Mouse (Mus musculus): ENCODE measurements around the gene Prdm16. TPM values are rescaled to one million over a fixed set of nuclear protein-coding genes. Genes with fewer than 3 reads are reported as not detected.
A peak's percentile ranks its signal among the peaks of the same experiment; 100 is the strongest.

The Prdm16 gene
- 10 to 100 TPM; 12.9 to 13.4 TPM for total RNA-seq (2021)

DNA sequence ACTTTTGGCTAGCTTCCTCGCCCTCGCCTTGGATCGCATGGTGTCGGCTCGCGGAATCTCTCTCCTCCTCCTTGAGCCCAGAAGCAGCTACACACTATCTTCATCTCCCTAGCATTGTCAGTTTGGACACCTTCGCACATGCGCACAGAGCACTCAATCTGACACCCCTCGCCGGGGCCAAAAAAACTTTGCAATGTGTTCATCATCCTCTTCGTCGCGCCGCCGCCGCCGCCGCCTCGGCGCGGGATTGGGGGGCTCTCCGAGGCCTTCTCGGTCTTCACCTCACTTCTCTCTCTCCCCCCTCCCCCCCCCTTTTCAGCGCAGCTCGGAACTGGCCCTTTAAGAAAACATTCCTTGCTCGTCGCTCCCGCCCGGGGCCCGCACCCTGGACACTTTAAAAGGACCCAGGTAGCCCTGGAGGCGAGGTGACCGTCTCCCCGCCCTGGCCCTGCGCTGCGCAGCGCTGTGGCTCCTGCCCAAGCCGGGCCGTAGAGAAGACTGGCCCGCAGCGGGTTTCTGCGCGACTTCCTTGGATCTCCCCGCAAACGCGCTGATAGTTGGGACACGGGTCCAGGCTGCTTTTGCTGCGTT is at the start of gene Prdm16:
Gene Prdm16 (minus strand): TSS at position 153 of the 591 bp plus-strand sequence.
- peak; percentile 34 for DNase-seq (ENCODE audit: low spot score)
- intact Hi-C loops (cut with DNase I) = loop anchor here (2.0 to 5.0 kb wide), 3 partner anchors 140 to 305 kb away; no protein-coding TSS in a partner anchor

DNA sequence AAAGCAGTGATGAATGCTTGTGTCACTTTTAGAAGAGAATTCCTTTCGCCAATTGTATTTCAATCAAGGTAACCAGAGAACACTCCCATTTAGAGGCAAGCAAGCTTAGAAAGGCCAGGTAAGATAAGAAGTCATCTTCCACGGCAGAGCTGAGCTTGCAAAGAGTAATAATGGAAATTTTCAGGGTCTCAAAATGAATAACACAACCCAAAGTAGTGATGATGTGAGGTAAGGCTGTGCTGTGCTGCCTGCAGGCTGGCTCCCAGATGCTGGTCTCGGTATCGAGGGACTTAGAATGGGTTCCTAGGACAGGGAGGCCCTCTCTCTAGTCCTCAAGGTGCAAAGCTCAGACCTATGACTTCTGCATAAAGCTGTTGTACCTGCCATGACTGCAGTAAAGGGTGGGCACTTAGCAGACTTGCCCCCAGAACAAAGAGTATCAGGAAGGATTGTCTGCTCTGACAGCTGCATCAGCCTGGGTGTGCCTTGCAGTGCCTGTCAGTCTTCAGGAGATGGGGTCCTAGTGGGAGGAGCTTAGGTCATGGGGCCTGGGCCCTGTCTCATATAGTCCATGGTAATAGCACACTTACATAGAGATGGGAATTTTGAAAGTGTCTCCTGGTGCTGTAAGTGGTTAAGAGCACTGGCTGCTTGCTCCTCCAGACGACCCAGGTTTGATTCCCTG is 46.5 kb upstream of the Prdm16 start:
- DNase-seq (ENCODE audit: low spot score) = no peak
- intact Hi-C loops (cut with DNase I) = no loop called here

DNA sequence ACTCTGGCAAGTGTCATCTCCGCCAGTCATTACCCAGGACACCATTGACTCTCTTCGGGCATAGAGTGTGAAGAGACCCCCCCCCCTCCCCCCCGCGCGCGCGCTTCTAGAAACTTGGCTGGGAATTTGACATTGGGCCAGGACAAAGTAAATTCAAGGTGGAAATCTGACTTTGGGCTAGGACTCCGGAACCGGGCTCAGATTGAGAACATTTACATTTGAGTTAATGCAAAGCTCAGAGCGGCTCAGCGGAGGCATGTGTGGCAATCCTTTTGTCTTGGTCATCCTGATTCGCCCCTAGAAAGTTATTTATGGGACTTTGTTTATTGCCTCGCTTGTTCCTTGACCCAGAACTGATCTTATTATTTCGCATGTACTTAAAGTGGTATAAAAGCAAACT is 45.6 kb upstream of the Prdm16 start:
- DNase-seq (ENCODE audit: low spot score) = no peak
- intact Hi-C loops (cut with DNase I) = no loop called here

DNA sequence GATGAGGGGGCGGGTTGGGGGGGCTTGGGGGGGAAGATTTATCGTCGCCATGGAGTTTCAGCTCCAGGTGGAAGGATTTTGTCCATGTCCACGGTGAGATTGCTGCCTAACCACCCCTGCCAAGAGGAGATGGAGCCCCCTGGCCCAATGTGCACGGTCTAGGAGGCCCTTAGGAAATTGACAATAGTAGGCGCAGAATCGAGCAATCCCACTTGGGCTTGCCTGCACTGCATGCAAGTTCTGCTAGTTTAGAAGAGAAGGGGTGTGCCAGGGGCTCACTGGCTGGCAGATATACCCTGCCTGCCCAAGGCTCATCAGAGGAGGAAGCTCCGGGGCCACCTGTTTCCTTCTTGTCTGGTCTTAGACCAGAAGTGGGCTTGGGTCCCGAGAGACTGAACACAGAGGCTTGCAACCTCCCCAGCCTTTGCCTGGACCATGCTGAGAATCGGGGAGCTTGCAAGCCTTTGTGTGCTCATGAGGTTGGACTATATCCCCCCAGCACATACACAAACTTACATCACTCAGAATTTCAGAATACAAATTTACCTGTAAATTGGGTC is 38.8 kb upstream of the Prdm16 start:
- DNase-seq (ENCODE audit: low spot score) = no peak
- intact Hi-C loops (cut with DNase I) = loop anchor here (2.0 kb wide), 2 partner anchors 227 to 347 kb away; no protein-coding TSS in a partner anchor

DNA sequence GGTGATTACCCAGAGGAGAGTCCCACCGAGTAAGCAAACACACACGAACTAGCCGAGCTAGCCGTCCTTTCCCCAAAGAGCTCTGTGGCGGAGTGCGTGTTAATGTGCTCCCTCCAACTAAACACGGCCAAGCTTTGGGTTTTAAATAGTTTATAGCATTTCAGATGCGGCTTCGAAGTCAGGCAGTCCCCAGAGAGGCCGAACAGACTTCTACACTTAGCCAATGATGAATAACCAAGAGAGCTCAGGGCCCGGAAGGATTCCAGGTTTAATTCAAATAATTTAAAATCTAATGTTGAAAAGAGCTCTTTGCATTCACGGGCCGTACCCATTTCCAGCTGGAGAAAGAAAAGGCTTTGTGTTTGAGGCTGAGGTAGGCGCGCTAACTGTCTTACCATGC is 38.3 kb upstream of the Prdm16 start:
- intact Hi-C loops (cut with DNase I) = loop anchor here (2.0 kb wide), 2 partner anchors 226 to 346 kb away; no protein-coding TSS in a partner anchor
- no peak for DNase-seq (ENCODE audit: low spot score)

DNA sequence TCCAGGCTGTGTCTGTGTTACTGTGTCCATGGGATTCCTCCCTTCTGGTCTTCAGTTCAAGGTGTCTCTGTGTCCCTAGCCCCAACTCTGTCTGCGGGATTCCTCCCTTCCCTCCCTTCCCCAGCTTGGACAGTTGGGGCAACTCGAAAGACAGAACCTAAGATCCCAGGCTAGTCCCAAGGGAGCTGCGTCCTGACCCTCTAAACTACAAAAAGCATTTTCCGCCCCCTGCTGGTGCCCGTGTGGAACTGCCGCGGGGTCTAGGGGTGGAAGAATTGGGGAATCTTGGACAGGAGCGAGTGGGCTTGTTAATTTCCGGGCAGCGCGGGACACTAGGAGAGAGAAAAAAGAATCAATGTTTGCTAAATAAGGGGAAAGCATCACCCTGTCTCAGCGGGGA is 37.9 kb upstream of the Prdm16 start:
- intact Hi-C loops (cut with DNase I) = loop anchor here (2.0 kb wide), 2 partner anchors 226 to 346 kb away; no protein-coding TSS in a partner anchor
- no peak for DNase-seq (ENCODE audit: low spot score)

DNA sequence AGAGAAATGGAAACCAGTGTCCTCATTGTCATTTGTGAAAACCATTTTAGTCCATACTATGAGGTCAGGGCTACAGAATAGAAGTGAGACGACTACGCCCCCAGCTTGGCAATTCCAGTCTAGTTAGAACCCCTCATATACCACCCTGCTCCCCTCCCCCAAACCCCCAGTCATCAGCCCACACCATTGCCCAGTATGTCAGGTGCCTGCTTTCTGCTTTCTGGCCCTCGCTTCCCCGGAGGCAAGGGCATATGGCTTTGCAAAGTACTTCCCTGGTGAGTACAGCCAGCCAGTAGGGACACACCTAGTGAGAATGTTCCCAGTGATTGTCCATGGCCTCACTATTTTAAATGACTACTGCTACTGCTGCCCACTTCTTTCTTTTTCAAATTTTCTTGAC is 37.3 kb upstream of the Prdm16 start:
- DNase-seq (ENCODE audit: low spot score) = no peak
- intact Hi-C loops (cut with DNase I) = loop anchor here (2.0 kb wide), 2 partner anchors 225 to 345 kb away; no protein-coding TSS in a partner anchor

DNA sequence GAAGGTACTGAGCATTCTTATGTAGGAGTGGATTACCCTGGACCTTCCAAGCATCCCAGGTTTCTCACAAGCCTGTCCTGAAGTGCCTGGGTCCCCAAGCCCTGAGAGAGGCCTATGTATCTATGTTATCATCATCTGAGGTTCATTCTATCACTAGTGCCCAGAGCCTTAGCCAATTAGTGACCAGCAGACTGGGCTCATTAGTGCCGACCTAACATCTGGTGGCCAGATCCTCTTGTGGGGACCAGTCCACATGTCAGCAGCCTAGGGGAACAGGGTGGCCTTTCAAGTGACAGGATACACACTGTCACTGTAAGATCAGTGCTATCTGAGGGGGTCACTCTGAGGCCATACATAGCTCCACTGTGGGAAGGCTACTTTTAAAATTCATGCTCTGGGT is 35.4 kb upstream of the Prdm16 start:
- intact Hi-C loops (cut with DNase I) = no loop called here

DNA sequence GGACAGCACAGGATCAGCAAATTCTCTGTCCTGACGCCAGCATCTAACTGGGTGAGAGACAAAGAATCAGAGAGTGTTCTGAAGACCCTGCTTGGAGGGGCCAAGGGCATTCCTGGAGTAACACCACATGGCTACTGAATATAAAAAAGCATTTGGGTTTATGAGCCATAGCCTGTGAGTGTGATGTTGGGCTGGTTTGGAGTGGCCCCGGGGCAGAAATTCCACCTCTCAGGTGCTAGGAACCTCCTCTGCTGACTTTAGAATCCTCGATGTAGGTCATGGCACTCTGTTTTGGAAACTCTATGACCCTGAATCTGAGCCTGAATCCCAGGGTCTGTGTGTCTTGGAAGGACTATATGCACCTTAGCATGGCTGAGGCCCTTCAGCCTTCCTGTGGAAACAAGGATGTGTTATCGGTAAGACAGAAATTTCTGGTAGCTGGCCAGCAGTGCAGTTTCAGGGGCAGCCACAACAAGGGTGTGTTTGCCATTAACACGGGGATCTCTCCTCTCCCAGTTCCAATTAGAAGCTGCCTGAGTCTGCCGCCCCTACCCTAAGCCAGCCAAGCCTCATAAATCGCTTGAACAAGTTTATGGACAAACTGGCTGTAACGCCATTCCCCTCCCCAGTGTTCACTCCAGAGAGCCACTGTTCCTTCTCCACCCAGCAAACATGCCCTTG is 34.7 kb upstream of the Prdm16 start:
- intact Hi-C loops (cut with DNase I) = no loop called here
- no peak for DNase-seq (ENCODE audit: low spot score)

More for the DNA sequence above, 35.4 kb upstream of the Prdm16 start:
- no peak for DNase-seq (ENCODE audit: low spot score)

DNA sequence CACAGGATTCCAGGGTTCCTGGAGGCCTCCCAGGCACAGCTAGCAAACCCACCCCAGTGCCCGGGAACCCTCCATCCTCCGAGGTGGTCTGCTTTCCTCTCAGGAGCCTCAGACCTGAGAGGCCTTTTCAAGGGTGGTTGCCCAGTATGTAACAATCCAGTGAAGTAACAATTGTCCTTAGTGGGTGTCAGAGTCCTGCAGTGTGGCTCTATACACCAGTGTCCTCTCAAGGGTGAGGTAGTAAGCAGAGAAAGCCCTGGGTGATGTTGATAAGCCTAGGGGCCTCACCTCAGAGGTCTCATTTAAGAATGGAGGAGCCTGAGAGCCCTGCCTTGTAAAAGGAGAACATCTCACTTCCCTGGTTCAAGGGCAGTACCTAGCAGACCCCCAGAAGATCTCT is 31.1 kb upstream of the Prdm16 start, which contains the start of gene Actrt2:
Gene Actrt2 (minus strand): TSS at position 101 of the 400 bp plus-strand sequence.
- no peak for DNase-seq (ENCODE audit: low spot score)
- intact Hi-C loops (cut with DNase I) = no loop called here

DNA sequence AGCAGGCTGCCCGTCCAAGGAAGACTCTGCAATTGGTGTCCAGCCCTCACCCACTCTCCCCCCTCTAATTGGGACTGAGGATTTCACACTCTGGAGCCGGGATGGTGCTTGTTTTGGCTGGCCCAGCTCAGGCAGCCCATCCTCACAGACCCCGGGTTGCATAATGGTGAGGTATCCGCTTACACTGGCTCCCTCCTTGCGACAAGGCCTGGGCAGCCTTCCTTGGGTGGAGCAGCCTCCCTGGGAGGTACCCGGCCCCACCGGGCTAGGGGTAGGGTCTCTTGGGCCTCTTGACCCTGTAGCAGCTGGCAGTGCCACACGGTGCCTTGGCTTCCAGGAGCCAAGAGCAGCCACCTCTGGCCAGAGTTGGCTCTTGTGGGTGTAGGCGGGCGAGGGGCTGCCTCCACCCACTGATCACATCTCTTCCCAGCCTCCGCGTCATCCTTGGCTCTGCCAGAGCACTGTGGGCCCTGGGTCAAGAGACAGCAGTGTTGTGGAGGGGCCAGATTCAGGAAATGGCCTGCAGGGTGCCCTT is 26.1 kb upstream of the Prdm16 start:
- intact Hi-C loops (cut with DNase I) = no loop called here
- DNase-seq (ENCODE audit: low spot score) = no peak

DNA sequence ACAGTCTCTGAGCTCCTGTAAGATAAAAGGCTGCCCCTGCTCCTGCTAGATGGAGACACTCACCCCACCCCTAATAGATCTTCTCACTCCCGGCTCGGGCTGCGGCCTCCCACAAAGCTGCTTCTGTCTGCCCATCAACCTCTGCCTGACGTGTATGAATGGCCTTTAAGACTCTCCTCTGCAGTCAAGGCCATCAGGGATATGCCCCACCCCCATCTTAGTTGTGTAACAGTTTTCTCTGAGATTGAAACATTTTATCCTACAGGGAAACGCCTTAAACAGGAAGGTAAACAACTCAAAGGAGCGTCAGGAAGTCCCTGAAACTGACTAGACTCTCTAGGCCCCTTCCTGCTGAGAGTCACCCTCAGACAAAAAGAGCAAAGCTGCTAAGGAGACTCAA is 24.6 kb upstream of the Prdm16 start:
- DNase-seq (ENCODE audit: low spot score) = no peak

DNA sequence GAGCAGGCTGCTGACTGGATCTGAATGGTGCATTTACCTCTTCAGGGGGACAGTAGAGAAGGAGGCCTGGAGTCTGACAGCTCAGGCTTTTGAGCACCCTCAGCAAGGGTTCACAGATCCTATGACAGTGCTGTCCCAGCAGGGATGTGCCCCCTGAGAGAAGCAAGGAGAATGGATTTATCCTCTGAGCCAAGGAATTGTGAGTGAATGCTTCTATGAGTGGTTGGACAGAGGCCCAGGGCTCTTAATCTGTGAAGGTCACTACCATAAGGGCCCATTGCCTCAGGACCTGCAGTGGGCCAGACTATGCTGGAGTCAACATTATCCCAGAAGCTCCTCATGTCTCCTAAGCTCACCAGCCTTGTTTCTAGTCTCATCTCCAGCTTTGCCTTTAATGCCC is 23.4 kb upstream of the Prdm16 start:
- intact Hi-C loops (cut with DNase I) = no loop called here
- DNase-seq (ENCODE audit: low spot score) = no peak

More for the DNA sequence above, 24.6 kb upstream of the Prdm16 start:
- intact Hi-C loops (cut with DNase I) = no loop called here

DNA sequence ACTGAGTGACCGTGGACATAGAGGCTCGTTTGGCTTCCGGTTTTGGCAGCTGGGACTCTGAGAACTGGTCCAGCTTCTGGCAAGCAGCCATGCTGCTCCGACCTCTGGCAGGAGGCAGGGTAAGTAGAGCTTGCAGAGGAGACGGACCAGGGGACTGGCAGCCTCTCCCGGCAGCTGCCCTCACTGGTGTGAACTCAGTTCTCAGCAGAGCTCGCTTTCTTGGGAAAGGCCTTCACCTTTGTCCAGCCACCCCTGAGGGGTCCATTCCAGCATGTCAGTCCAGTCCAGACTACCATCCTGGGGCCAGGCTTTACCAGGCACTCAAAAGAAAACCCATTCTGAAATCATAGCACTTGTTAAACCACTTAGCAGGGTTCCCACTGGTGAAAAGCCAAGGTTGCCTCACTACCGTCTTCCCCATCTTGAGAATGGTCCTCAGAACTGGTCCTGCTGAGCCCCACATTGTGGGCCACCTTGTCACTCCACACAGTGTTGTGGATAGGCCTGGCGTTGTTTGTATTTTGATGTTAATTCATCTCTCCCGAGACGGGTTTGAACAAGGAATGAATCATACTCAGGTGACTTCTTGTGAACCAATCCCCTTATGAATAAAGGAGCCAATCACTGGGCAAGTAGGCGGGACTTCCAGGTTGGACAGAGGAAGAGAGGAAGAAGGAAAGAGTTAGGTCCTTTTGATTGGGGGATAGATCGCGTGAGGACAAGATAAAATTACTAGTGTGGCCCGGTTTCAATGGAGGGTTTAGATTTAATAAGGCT is 18.6 kb upstream of the Prdm16 start:
- no peak for DNase-seq (ENCODE audit: low spot score)
- intact Hi-C loops (cut with DNase I) = no loop called here

DNA sequence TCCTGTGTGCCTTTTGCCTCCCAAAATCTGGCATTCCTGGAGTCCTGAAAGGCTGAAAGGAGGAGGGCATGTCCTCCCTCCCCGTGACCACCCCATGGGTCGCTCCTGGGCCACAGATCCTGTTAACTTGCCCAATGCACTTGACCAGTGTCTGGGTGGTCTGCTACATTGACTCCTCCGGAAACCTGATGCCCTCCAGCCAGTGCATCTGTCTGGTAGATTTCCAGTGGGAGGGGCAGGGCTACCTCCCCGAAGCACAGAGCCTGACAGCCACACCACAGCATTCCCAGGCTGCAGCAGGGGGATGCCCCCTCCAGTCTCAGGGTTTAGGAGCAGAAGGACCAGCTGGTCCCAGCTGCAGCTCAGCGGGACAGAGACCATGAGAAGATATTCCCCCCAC is 15.8 kb upstream of the Prdm16 start:
- DNase-seq (ENCODE audit: low spot score) = no peak
- intact Hi-C loops (cut with DNase I) = no loop called here

DNA sequence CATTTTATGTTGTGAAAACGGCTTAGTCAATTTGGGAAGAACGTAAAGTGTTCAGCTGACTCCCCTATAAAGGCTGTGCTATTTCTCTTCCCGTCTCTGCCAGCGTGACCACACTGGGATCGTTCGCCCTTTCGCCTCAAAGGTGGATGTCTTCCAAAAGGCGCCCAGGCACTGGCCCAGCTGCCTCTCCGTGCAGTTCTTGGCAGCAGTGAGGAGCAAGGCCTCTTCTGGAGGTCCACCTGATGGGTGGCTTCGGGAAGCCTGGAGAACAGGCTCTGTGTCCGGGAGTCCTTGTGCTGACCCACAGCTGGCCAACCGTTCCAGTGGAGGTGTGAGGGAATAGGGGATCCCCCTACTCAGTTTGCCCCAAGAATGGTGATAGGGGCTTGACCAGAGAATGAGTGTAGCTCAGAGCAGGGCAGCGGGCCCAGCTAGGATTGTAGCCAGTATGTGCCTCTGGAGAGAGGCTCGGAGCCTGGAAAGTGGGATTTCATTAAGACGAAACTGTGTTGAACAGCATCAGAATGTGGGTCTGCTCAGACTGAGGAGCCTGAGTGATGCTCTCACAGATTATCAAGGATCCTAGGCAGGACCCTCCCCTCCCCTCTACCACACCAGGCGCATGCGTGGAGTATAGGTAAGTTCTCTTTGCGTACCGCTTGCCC is 12.5 kb upstream of the Prdm16 start:
- intact Hi-C loops (cut with DNase I) = no loop called here
- peak; percentile 47 for DNase-seq (ENCODE audit: low spot score)

DNA sequence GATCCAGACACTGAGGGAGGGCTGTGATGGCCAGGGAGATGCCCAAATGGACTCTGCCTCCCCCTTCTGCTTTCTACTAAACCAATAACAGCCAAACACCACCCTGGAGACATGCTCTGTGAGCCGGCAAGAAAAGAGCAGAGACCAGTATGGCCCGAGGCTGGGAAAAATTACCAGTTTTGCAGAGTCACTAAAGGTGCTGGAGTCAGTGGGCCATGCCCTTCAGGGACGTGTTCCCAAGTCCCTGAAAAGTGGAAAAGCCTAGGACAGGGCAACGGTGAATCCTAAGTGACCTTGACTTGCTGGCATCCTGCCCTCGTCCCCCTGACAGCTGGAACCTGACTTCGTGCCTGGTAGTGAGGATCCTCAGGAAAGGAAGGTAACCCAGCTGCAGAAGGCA is 5.8 kb upstream of the Prdm16 start:
- intact Hi-C loops (cut with DNase I) = no loop called here
- no peak for DNase-seq (ENCODE audit: low spot score)

DNA sequence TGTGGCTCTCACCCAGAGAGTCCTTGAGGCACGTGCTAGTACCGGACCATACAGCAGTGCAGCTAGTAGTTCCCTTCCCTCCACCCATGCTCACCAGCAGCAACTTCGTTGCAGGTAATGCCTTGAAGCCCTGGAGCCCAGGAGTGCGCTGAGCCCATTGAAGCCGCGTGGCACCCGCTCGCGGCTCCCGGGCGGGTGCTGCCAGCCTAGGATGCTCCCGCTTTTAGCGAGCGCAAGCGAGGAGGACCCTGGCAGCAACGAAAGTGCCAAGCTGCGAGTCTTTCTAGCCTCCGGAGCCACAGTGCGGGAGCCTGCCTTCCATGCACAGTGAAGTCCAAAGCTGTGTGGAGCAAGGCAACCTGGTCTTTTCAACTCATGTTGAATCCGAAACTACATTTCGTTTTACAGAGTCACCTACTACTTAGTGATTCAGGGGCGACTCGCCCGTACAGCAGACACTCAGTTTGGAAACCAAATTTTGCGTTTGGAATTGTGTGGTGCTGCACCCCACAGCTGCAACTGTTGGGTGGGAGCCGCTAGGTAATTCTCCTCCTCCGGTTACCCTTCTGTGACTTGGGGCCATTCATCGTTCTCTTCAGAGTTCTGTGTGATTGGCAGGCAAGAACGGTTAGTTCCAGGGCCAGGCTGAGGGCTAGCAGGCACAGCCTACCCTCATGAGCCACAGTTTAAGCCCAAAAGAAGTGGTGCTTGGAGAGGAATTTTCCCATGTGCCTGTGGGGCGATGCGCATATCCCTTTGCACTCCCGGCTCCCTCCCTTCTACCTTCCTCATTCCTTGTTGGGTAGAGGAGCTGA is 4.8 kb upstream of the Prdm16 start:
- intact Hi-C loops (cut with DNase I) = no loop called here
- no peak for DNase-seq (ENCODE audit: low spot score)

Measured in heart, postnatal 25 days (tissue).